Mouse (Mus musculus) brain, embryonic 14.5 days (tissue): ENCODE results near the gene Klf13.

Experiments
- CTCF ChIP-seq: fragments of 200-500 bp; IDR thresholded peaks from 2 replicates; pipeline ENCODE4 v1.5.1; 2012; ENCODE audit warnings: inconsistent platforms, mild to moderate bottlenecking, moderate library complexity, borderline replicate concordance; ENCODE audit not compliant: insufficient read depth, insufficient read length; ENCODE audit errors: extremely low read depth
- POLR2A ChIP-seq: fragments of 200-500 bp; IDR thresholded peaks from 2 replicates; pipeline ENCODE4 v1.6.1; 2012; ENCODE audit warnings: mild to moderate bottlenecking, inconsistent platforms, borderline replicate concordance; ENCODE audit not compliant: poor library complexity, insufficient read depth, insufficient read length, severe bottlenecking; ENCODE audit errors: extremely low read depth

DNA sequence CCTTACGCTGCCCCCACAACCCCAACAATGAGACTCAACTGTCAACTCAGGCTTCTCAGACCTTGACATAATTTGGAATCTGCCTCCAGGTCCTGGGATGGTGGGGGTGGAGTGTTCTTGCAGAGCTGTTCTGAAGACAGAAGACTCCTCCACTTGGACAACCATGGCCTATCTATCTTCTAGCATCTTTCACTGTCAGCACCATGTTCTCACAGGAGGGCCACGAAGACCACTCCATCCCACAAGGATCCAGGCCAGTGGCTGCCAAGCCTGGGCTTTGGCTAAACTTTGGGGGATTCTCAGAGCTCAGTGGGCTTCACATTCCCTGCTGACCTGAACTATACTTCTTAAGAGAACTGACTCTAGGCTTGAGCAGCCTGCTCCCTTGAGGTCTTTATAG is 23.8 kb downstream of the Klf13 start:
- TF ChIP-seq POLR2A (no peak), CTCF (no peak)
